Mouse (Mus musculus) c-Kit-negative CD71-positive TER-119-positive erythroid progenitor cells, embryonic 14.5 days (primary cell): ENCODE measurements around the gene Fam78b.

ENCODE experiments used
- DNase-seq: peaks from one replicate; pipeline ENCODE4 v3.0.0-alpha.2; 2013; ENCODE audit warnings: low read depth, low spot score

Fam78b gene

GRCm38 (mm10) chr1:167001174-167001843 is at the start of gene Fam78b:
Gene Fam78b, plus strand, starts transcription at chr1:167001417.
- DNase-seq: no peak

- DNase-seq: no peak
These were observed 36.7 kb upstream of the Fam78b start for GRCm38 (mm10) chr1:166964508-166964907.

GRCm38 (mm10) chr1:166968271-166968670 is 32.9 kb upstream of the Fam78b start:
- DNase-seq: no peak

- DNase-seq: no peak
These were observed 27.5 kb upstream of the Fam78b start for GRCm38 (mm10) chr1:166973731-166974130.

- no peak for DNase-seq
These were observed 22.6 kb upstream of the Fam78b start for GRCm38 (mm10) chr1:166978611-166979010.

GRCm38 (mm10) chr1:166994266-166994665 is 7.0 kb upstream of the Fam78b start:
- no peak for DNase-seq

- no peak for DNase-seq
These were observed 5.0 kb upstream of the Fam78b start for GRCm38 (mm10) chr1:166996250-166996649.

- no peak for DNase-seq
These were observed 4.4 kb upstream of the Fam78b start for GRCm38 (mm10) chr1:166996811-166997210.

- no peak for DNase-seq
These were observed 566 bp upstream of the Fam78b start for GRCm38 (mm10) chr1:167000529-167001173.

GRCm38 (mm10) chr1:167001844-167002485 is 748 bp downstream of the Fam78b start:
- no peak for DNase-seq

GRCm38 (mm10) chr1:167002486-167002850 is 1.3 kb downstream of the Fam78b start:
- DNase-seq: no peak

GRCm38 (mm10) chr1:167004621-167005020 is 3.4 kb downstream of the Fam78b start:
- DNase-seq: no peak

GRCm38 (mm10) chr1:167007341-167007740 is 6.1 kb downstream of the Fam78b start:
- DNase-seq: no peak

- no peak for DNase-seq
These were observed 9.0 kb downstream of the Fam78b start for GRCm38 (mm10) chr1:167010190-167010589.

GRCm38 (mm10) chr1:167011301-167011700 is 10.1 kb downstream of the Fam78b start:
- no peak for DNase-seq

GRCm38 (mm10) chr1:167012616-167013015 is 11.4 kb downstream of the Fam78b start:
- no peak for DNase-seq

GRCm38 (mm10) chr1:167013234-167013864 is 12.1 kb downstream of the Fam78b start:
- no peak for DNase-seq

- DNase-seq: no peak
These were observed 15.1 kb downstream of the Fam78b start for GRCm38 (mm10) chr1:167016269-167016668.

GRCm38 (mm10) chr1:167022001-167022424 is 20.8 kb downstream of the Fam78b start:
- no peak for DNase-seq

GRCm38 (mm10) chr1:167022541-167023121 is 21.4 kb downstream of the Fam78b start:
- no peak for DNase-seq

- DNase-seq: no peak
These were observed 22.6 kb downstream of the Fam78b start for GRCm38 (mm10) chr1:167023794-167024193.

GRCm38 (mm10) chr1:167024961-167025360 is 23.7 kb downstream of the Fam78b start:
- DNase-seq: no peak
